Mouse (Mus musculus) olfactory bulb, adult 2 months (tissue): ENCODE data around the gene Dars. TPM values are rescaled to one million over a fixed set of nuclear protein-coding genes. Genes with fewer than 3 reads are reported as not detected.

Experiments
- H3K27ac ChIP-seq: fragments of 200-500 bp; 2 replicates; pipeline ENCODE4 v1.5.1; 2012; ENCODE audit warnings: low read depth, low read length; ENCODE audit not compliant: insufficient read depth
- H3K4me1 ChIP-seq: fragments of 200-500 bp; 2 replicates; pipeline ENCODE4 v1.6.1; 2012; ENCODE audit warnings: low read length; ENCODE audit not compliant: control insufficient read depth, insufficient read depth
- H3K4me3 ChIP-seq: fragments of 200-500 bp; 2 replicates; pipeline ENCODE4 v1.5.1; 2012; ENCODE audit warnings: mild to moderate bottlenecking, low read depth, low read length, moderate library complexity; ENCODE audit not compliant: insufficient read depth
- CTCF ChIP-seq: fragments of 200-500 bp; IDR thresholded peaks from 2 replicates; pipeline ENCODE4 v1.5.1; 2012; ENCODE audit warnings: low read depth, mild to moderate bottlenecking, low read length, moderate library complexity; ENCODE audit not compliant: insufficient read depth
- POLR2A ChIP-seq: fragments of 200-500 bp; IDR thresholded peaks from 2 replicates; pipeline ENCODE4 v1.6.1; 2012; ENCODE audit warnings: mild to moderate bottlenecking, low read depth, low read length, moderate library complexity; ENCODE audit not compliant: insufficient read depth
- WGBS: fragments of 180-500 bp; shearing (Covaris S2); methylation state at CpG from one replicate; pipeline ENCODE4 v1.1.7; 2018; 5-methylcytosine and 5-hydroxymethylcytosine counted together
- polyA plus RNA-seq: library from polyadenylated mRNA; stranded (reverse); fragments of >200 nt; gene quantifications from 2 replicates; pipeline ENCODE4 v1.2.4, GENCODE M21; 2012; ENCODE audit warnings: low replicate concordance; ENCODE audit not compliant: missing spikeins, insufficient read depth, insufficient read length

Gene Dars
- polyA plus RNA-seq, 1 experiment: not detected

GRCm38 (mm10) chr1:128399941-128400915 is 16.9 kb downstream of the Dars start:
- H3K4me1 ChIP-seq: no peaks in the 10 kb centered on the region
- WGBS: 64% methylated on average over 5 of the region's 5 CpGs
- TF ChIP-seq POLR2A (no peak), CTCF (no peak)
- H3K27ac ChIP-seq: no peak overlapping the region
- H3K4me3 ChIP-seq: no peak overlapping the region

GRCm38 (mm10) chr1:128398738-128399445 is 18.3 kb downstream of the Dars start:
- WGBS: 85% methylated on average over 5 of the region's 5 CpGs
- Histone ChIP-seq H3K4me1 (no peaks in the 10 kb centered on the region), H3K4me3 (no peak overlapping the region), H3K27ac (no peak overlapping the region)
- TF ChIP-seq POLR2A (no peak), CTCF (no peak)

- no peak overlapping the region for H3K4me3 ChIP-seq
- no peak overlapping the region for H3K27ac ChIP-seq
- TF ChIP-seq POLR2A (no peak), CTCF (no peak)
- WGBS: 91% methylated on average over 3 of the region's 3 CpGs
- H3K4me1 ChIP-seq: no peaks in the 10 kb centered on the region
These were observed 22.5 kb downstream of the Dars start for GRCm38 (mm10) chr1:128394657-128395056.

GRCm38 (mm10) chr1:128392382-128392781 is 24.8 kb downstream of the Dars start:
- H3K27ac ChIP-seq: no peak overlapping the region
- H3K4me3 ChIP-seq: no peak overlapping the region
- WGBS: 81% methylated on average over 2 of the region's 2 CpGs
- TF ChIP-seq CTCF (no peak), POLR2A (no peak)
- no peaks in the 10 kb centered on the region for H3K4me1 ChIP-seq

- Histone ChIP-seq H3K27ac (no peak overlapping the region), H3K4me3 (no peak overlapping the region), H3K4me1 (no peaks in the 10 kb centered on the region)
- no peak for TF ChIP-seq POLR2A
- no peak for TF ChIP-seq CTCF
- WGBS: 94% methylated on average over 7 of the region's 7 CpGs
These were observed 30.7 kb downstream of the Dars start for GRCm38 (mm10) chr1:128386487-128386886.

- Histone ChIP-seq H3K4me1 (no peaks in the 10 kb centered on the region), H3K27ac (no peak overlapping the region), H3K4me3 (no peak overlapping the region)
- no peak for TF ChIP-seq CTCF
- no peak for TF ChIP-seq POLR2A
- 75% methylated on average over 4 of the region's 4 CpGs for WGBS
These were observed 40.3 kb downstream of the Dars start for GRCm38 (mm10) chr1:128376841-128377240.

- no peak overlapping the region for H3K4me3 ChIP-seq
- no peaks in the 10 kb centered on the region for H3K4me1 ChIP-seq
- WGBS: 58% methylated on average over 7 of the region's 7 CpGs
- no peak overlapping the region for H3K27ac ChIP-seq
- no peak for TF ChIP-seq CTCF
- TF ChIP-seq POLR2A: no peak
These were observed 44.9 kb downstream of the Dars start for GRCm38 (mm10) chr1:128372143-128372860.

- H3K27ac ChIP-seq: no peak overlapping the region
- H3K4me1 ChIP-seq: no peaks in the 10 kb centered on the region
- TF ChIP-seq CTCF (no peak), POLR2A (no peak)
- H3K4me3 ChIP-seq: no peak overlapping the region
- 48% methylated on average over 5 of the region's 5 CpGs for WGBS
These were observed 48.3 kb downstream of the Dars start for GRCm38 (mm10) chr1:128368732-128369441.
